10 mouse cellular contexts compared by ENCODE assay signal in the genomic region with DNA sequence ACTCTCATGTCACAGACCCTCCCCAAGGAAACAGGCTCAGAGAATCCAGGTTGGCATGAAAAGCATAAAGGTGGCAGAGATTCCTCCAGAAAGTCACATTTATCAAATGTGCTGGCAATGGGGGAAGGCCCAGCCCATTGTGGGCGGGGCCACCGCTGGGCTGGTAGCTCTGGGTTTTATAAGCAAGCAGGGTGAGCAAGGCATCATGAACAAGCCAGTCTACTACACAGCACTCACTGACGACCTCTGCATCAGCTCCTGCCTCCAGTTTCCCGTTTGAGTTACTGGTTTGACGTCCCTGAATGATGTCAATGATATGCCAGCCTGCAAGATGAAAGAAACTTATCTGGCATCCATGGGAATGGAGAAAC. TPM values are rescaled to one million over a fixed set of nuclear protein-coding genes. Genes with fewer than 3 reads are reported as not detected.
DNase-seq lines count a peak whose midpoint lies in the region; ATAC-seq and TF ChIP-seq lines count a peak whose summit lies in the region.
"Had no signal": no experiment of that assay in that cellular context is flagged by ENCODE, and none has a peak within 500 bp of the region (broad histone marks: within the 10 kb centered on the region; RNA-seq: fewer than 3 reads in every experiment).

No protein-coding gene starts in this region.

- ATAC-seq in limb, embryonic 11.5 days (ENCODE audit: insufficient number of reproducible peaks, low FRiP score, low TSS enrichment, low read depth): no peak
- ATAC-seq in Patski: peak; percentile 10
- ATAC-seq in hindbrain, embryonic 14.5 days (ENCODE audit: low FRiP score): no peak

- TF ChIP-seq POLR2A in myocyte (IDR thresholded peaks at IDR 0.05; ENCODE audit: insufficient read length, low read depth): peak; percentile 73

- no peak overlapping the region for H3K4me3 ChIP-seq in limb, embryonic 11.5 days (ENCODE audit: low read depth, low read length)
- no peak overlapping the region for H3K4me3 ChIP-seq in limb, embryonic 10.5 days
- peak overlapping the region; percentile 2 for H3K4me3 ChIP-seq in myocyte
- no peak overlapping the region for H3K4me3 ChIP-seq in hindbrain, embryonic 14.5 days (replicated peaks; ENCODE audit: low read length)
- H3K4me3 ChIP-seq in hindbrain, embryonic 10.5 days: no peak overlapping the region
- H3K4me3 ChIP-seq: left cerebral cortex, adult 2 months had no signal

- H3K27me3 ChIP-seq in limb, embryonic 11.5 days (ENCODE audit: control insufficient read depth, insufficient read depth, low read length): no peaks in the 10 kb centered on the region
- no peaks in the 10 kb centered on the region for H3K27me3 ChIP-seq in limb, embryonic 10.5 days (ENCODE audit: low read depth, poor library complexity, severe bottlenecking)
- no peaks in the 10 kb centered on the region for H3K27me3 ChIP-seq in Patski
- no peaks in the 10 kb centered on the region for H3K27me3 ChIP-seq in myocyte (ENCODE audit: control insufficient read depth, insufficient read depth, insufficient read length)
- H3K27me3 ChIP-seq in hindbrain, embryonic 14.5 days (ENCODE audit: control insufficient read depth, insufficient read depth, low read length): no peaks in the 10 kb centered on the region
- H3K27me3 ChIP-seq in hindbrain, embryonic 10.5 days (ENCODE audit: insufficient read depth, poor library complexity, severe bottlenecking): no peaks in the 10 kb centered on the region

- H3K9ac ChIP-seq in limb, embryonic 11.5 days (ENCODE audit: low read length): no peak overlapping the region
- H3K9ac ChIP-seq in hindbrain, embryonic 14.5 days: no peak overlapping the region

- no peaks in the 10 kb centered on the region for H3K9me3 ChIP-seq in limb, embryonic 11.5 days (ENCODE audit: control insufficient read depth, low read length)
- H3K9me3 ChIP-seq in limb, embryonic 10.5 days (replicated peaks): no peaks in the 10 kb centered on the region
- no peaks in the 10 kb centered on the region for H3K9me3 ChIP-seq in hindbrain, embryonic 14.5 days (ENCODE audit: control insufficient read depth, low read length)
- H3K9me3 ChIP-seq in hindbrain, embryonic 10.5 days: no peaks in the 10 kb centered on the region

- no peak for TF ChIP-seq CTCF in Patski (IDR thresholded peaks at IDR 0.05)

- H3K4me1 ChIP-seq in limb, embryonic 11.5 days (ENCODE audit: control insufficient read depth, insufficient read depth, low read length): peaks cover 13% of the 10 kb centered on the region; the same call in 1 of the 2 replicates
- peaks cover 29% of the 10 kb centered on the region for H3K4me1 ChIP-seq in limb, embryonic 10.5 days
- H3K4me1 ChIP-seq in hindbrain, embryonic 14.5 days (replicated peaks; ENCODE audit: control insufficient read depth, insufficient read depth, low read length): no peaks in the 10 kb centered on the region
- peaks cover 22% of the 10 kb centered on the region for H3K4me1 ChIP-seq in hindbrain, embryonic 10.5 days (replicated peaks)

- 27% methylated on average over 5 of the region's 5 CpGs for WGBS in limb, embryonic 11.5 days
- WGBS in limb, embryonic 10.5 days: 24% methylated on average over 5 of the region's 5 CpGs
- 37% methylated on average over 5 of the region's 5 CpGs for WGBS in hindbrain, embryonic 14.5 days
- WGBS in hindbrain, embryonic 10.5 days: 37% methylated on average over 5 of the region's 5 CpGs

- H3K4me2 ChIP-seq in limb, embryonic 11.5 days (ENCODE audit: low read depth, severe bottlenecking): no peak overlapping the region
- peak overlapping the region; percentile 98 for H3K4me2 ChIP-seq in myocyte (ENCODE audit: low read depth)
- no peak overlapping the region for H3K4me2 ChIP-seq in hindbrain, embryonic 14.5 days (replicated peaks)

- no peak overlapping the region for H3ac ChIP-seq in myocyte (ENCODE audit: control insufficient read depth, insufficient read length)

- no peak overlapping the region for H3K27ac ChIP-seq in limb, embryonic 11.5 days (replicated peaks; ENCODE audit: low read depth, low read length)
- no peak overlapping the region for H3K27ac ChIP-seq in limb, embryonic 10.5 days
- H3K27ac ChIP-seq in hindbrain, embryonic 14.5 days: no peak overlapping the region
- H3K27ac ChIP-seq in hindbrain, embryonic 10.5 days: no peak overlapping the region
- H3K27ac ChIP-seq: left cerebral cortex, adult 2 months had no signal

- in situ Hi-C loops in Patski (cut with MboI; ENCODE audit: low pct_unique_long_range_greater_than_20kb): no loop called here

- CTCF ChIA-PET in Patski (lab: Charles Lee): interaction anchor here (1.2 to 1.5 kb wide), 2 partner anchors 8 to 100 kb away, joined by 3 to 4 read pairs; no protein-coding TSS in a partner anchor

- POLR2A ChIA-PET in Patski (lab: Charles Lee): interaction anchor here (1.1 kb wide), 1 partner anchor 11 kb away, joined by 8 read pairs; the partner anchor contains the start of gene Pacsin2

- no peaks in the 10 kb centered on the region for H3K79me2 ChIP-seq in myocyte (ENCODE audit: control insufficient read depth, insufficient read depth)

- H3K36me3 ChIP-seq in limb, embryonic 11.5 days (ENCODE audit: control insufficient read depth, insufficient read depth, low read length): no peaks in the 10 kb centered on the region
- no peaks in the 10 kb centered on the region for H3K36me3 ChIP-seq in limb, embryonic 10.5 days
- no peaks in the 10 kb centered on the region for H3K36me3 ChIP-seq in myocyte (ENCODE audit: control insufficient read depth, insufficient read depth)
- no peaks in the 10 kb centered on the region for H3K36me3 ChIP-seq in hindbrain, embryonic 14.5 days (replicated peaks; ENCODE audit: control insufficient read depth, insufficient read depth)
- H3K36me3 ChIP-seq in hindbrain, embryonic 10.5 days: no peaks in the 10 kb centered on the region

- peak; percentile 32 for DNase-seq in limb, embryonic 11.5 days (ENCODE audit: low spot score)
- no peak for DNase-seq in limb, embryonic 10.5 days (ENCODE audit: low spot score)
- DNase-seq in Patski (ENCODE audit: low read depth, low spot score): no peak
- DNase-seq in forelimb bud, embryonic 11.5 days (ENCODE audit: low read depth, low spot score): peak; percentile 8
- DNase-seq in hindbrain, embryonic 14.5 days (ENCODE audit: low spot score): no peak
- DNase-seq in hindbrain, embryonic 10.5 days (ENCODE audit: low spot score): no peak
- DNase-seq in cerebellum, adult 11 months: no peak
- DNase-seq: cerebellum, adult 9-11 months had no signal

TF ChIP-seq in myocyte, 11 proteins besides CTCF, POLR2A, EP300 and RAD21:
- TF ChIP-seq E2F4 (IDR thresholded peaks at IDR 0.05; ENCODE audit: insufficient read depth): no peak
- peak; percentile 76 for TF ChIP-seq POLR2AphosphoS2 (IDR thresholded peaks at IDR 0.05; ENCODE audit: insufficient read length, low read depth)

RNA-seq across cellular contexts. Expression of gene Pacsin2, which starts 10.0 kb away (rescaled TPM):
- 45.4 and 52.0 TPM in 2 replicates for polyA plus RNA-seq in limb, embryonic 11.5 days (2014; fragmentation: Nextera tagmentation; extraction: Ambion mirVana)
- polyA plus RNA-seq in limb, embryonic 10.5 days (2016; fragmentation: Nextera tagmentation; extraction: Ambion mirVana): 56.9 and 61.0 TPM in 2 replicates
- polyA plus RNA-seq in Patski (2021): 126 TPM
- 122 TPM for polyA plus RNA-seq in myocyte (2012; fragmentation: generic; extraction: Trizol)
- 20.5 and 21.5 TPM in 2 replicates for polyA plus RNA-seq in hindbrain, embryonic 14.5 days (2014; fragmentation: Nextera tagmentation; extraction: Ambion mirVana)
- 53.3 and 57.7 TPM in 2 replicates for polyA plus RNA-seq in hindbrain, embryonic 10.5 days (2016; fragmentation: Nextera tagmentation; extraction: Ambion mirVana)

RNA-seq across cellular contexts. Expression of gene Ttll1, which starts 36.2 kb away (rescaled TPM):
- 19.2 and 22.0 TPM in 2 replicates for polyA plus RNA-seq in limb, embryonic 11.5 days (2014; fragmentation: Nextera tagmentation; extraction: Ambion mirVana)
- 22.0 and 25.8 TPM in 2 replicates for polyA plus RNA-seq in limb, embryonic 10.5 days (2016; fragmentation: Nextera tagmentation; extraction: Ambion mirVana)
- polyA plus RNA-seq in Patski (2021) (28.2 TPM), myocyte (2012; fragmentation: generic; extraction: Trizol) (47.7 TPM)
- 59.5 and 74.7 TPM in 2 replicates for polyA plus RNA-seq in hindbrain, embryonic 14.5 days (2014; fragmentation: Nextera tagmentation; extraction: Ambion mirVana)
- 38.0 and 50.4 TPM in 2 replicates for polyA plus RNA-seq in hindbrain, embryonic 10.5 days (2016; fragmentation: Nextera tagmentation; extraction: Ambion mirVana)

RNA-seq across cellular contexts. Expression of gene Bik, which starts 52.2 kb away (rescaled TPM):
- polyA plus RNA-seq in limb, embryonic 11.5 days (2014; fragmentation: Nextera tagmentation; extraction: Ambion mirVana): 3.2 and 4.1 TPM in 2 replicates
- polyA plus RNA-seq in limb, embryonic 10.5 days (2016; fragmentation: Nextera tagmentation; extraction: Ambion mirVana): 1.7 and 2.6 TPM in 2 replicates
- polyA plus RNA-seq in Patski (2021): 0.15 TPM
- polyA plus RNA-seq in myocyte (2012; fragmentation: generic; extraction: Trizol): 1.3 TPM
- 0.84 and 1.1 TPM in 2 replicates for polyA plus RNA-seq in hindbrain, embryonic 14.5 days (2014; fragmentation: Nextera tagmentation; extraction: Ambion mirVana)
- polyA plus RNA-seq in hindbrain, embryonic 10.5 days (2016; fragmentation: Nextera tagmentation; extraction: Ambion mirVana): 2.2 and 4.1 TPM in 2 replicates

Comparison
In these comparisons a context has a peak if more than half of its experiments do, and no peak if none do; other contexts are left out.
1. DNase-seq: peak in limb, embryonic 11.5 days (single experiment) and forelimb bud, embryonic 11.5 days (single experiment); none in limb, embryonic 10.5 days (single experiment), Patski (single experiment), hindbrain, embryonic 14.5 days (single experiment), hindbrain, embryonic 10.5 days (single experiment) and cerebellum, adult 11 months (single experiment).